Mouse (Mus musculus): ENCODE results near the gene Usp33.
A peak's percentile ranks its signal among the peaks of the same experiment; 100 is the strongest.

Gene Usp33

DNA sequence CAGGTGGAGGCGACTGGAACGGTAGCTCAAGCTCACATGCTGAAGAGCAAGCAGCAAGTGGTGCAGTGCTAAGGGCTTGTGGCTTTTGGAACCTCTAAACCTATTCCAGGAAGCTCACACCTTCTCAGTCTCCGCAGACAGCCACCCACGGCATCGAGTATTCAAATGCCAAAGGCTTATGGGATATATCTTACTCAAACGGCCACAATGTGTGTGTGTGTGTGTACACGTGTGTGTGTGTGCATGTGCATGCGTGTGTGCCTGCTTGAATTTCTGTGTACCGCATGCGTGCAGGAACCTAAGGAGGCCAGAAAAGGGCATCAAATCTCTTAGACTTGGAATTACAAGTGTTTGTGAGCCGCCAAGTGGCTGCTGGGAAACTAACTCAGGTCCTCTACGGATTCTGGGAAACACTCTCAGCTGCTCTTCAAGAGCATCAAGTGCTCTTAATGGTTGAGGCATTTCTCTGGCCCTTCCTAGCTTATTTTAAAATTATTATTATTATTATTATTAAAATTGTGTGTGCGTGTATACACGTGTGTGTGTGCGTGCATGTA is 3.2 kb upstream of the Usp33 start:
- no peak for DNase-seq

DNA sequence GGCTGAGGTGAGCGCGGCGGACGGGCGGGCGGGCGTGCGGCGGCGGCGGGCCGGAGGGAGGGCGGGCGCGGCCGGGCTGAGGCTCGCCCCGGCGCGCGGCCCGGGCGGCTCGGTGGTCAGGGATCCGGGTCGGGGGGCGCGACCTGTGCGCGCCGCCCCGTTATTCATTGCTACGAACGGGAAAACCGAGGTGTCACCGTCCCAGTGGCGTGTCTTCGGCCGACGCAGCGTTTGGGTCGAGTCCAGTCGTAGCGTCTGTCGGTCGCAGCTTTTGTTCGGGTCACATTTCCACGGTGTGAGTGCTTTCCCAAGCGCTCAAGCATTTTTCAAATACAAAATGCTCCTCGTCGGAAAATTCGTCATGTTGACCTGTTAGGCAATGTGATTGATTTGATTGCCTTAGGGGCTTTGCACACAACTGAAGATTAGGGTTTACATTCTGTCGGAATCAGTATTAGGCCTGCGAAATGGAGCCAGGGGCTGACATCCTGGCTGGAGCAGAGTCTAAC is 409 bp downstream of the Usp33 start:
- DNase-seq, result peak; percentile 55

DNA sequence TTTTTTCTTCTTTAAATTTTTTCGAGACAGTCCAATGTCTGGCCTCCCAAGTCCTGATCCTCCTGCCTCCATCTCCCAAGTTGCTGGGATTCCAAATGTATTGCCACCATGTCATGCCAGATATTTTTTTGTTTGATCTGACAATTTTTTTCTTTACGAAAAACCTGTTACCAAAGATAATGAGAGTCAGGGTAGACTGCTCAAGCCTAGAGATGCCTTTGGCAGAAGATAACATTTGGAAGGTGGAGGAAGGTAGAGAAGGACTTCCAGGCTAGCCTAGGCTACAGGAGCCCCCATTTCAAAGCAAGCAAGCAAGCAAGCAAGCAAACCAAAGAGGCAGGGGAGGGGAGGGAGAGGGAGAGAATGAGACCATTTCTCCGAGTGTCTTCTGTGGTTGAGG is 949 bp downstream of the Usp33 start:
- DNase-seq, result no peak

GRCm38 (mm10) chr3:152348011-152348830 is 1.9 kb downstream of the Usp33 start:
- no peak for DNase-seq

DNA sequence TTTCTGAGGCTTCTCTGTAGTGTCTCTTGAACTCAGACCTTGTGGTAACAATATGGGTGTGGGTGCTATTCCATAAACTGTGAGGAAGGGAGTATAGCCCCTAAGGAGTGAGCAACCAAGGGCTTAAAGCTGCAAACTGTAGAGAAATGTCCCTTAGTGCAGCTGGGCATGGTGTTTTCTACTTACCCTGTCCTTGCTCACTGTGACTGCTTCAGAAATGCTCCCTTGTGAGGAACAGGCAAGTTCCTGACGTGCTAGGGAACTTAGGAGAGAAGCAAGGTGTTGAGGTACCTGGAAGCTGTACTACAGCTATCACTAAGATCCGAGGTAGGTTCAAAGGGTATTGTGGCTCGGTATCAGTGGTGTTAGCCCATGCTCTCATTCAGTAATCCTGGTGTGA is 4.2 kb downstream of the Usp33 start:
- no peak for DNase-seq

DNA sequence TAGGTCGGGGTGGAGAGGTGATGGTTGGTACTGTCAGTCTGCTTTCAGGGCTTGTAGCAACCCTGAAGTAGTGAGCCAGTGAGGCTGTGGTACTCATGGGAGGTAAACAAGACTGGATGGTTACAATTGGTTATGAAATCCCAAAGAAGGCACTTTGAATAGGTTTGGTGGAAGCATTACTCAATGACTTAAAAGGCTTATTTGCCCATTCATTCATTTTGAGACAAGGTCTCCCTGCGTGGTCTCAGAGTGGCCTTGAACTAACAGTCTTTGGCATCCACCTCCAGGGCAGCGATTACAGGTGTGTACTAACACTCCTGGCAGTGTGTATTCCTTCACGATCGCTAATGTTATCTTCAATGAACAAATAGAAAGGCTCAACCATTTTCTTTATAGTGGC is 4.7 kb downstream of the Usp33 start:
- no peak for DNase-seq

DNA sequence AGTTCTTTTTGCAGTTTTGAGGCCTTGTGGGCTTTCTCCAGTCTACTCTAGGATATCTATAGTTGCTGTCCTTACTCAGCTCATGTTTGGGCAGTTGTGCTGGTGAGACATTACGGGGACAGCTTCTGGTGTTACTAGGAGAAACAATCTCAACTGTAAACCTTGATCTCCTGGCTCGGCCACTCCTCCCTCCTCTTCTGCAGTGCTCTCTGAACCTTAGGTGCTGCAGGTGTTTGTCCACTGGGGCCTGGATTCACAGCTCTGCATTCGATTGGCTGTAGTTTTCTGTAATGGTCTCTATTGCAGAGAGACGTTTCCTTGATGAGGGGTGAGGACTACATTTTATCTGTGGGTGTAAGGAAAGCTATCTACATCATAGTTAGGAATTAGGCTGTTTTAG is 6.0 kb downstream of the Usp33 start:
- DNase-seq, result peak; percentile 26

GRCm38 (mm10) chr3:152353434-152354177 is 7.3 kb downstream of the Usp33 start:
- no peak for DNase-seq

DNA sequence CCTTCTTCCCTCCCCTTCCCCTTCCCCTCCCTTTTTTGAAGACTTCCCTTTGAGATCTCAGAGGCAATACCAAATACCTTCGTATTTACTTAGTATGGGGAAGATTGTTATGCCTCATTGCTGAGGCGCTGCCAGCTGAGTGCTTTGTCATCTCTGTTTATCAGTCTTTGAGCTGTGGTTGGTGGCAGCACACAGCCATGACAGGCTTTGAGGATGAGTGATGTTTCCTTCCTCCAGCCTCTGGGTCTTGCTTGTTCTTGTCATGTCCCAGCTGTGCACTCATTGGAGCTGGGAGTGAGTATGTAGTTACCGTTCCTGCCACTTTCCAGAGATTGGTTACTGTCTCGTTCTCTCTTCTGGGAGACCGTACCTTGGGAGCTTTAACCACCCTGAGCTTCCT is 9.1 kb downstream of the Usp33 start:
- peak; percentile 43 for DNase-seq

GRCm38 (mm10) chr3:152356751-152357150 is 10.5 kb downstream of the Usp33 start:
- no peak for DNase-seq

DNA sequence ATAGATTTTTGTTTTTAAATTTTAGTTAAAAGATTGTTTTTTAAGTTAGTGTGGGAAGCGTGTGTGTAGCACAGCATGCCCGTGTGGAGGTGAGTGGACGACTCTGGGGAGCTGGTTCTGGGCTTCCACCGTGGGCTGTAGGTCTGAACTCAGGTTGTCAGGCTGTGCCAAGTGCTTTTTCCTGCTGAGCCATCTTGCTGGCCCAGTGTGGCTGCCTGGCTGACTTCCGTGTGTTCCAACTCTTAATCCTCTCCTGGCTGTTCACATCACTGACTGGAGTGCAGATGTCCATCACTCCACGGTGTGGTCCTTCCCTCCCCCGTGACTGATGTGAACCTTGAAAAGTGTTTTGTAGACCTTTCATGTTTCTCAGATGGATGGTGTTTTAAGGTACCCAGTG is 12.9 kb downstream of the Usp33 start:
- DNase-seq, result no peak

- DNase-seq, result no peak
These were observed 17.9 kb downstream of the Usp33 start for GRCm38 (mm10) chr3:152364181-152364580.

DNA sequence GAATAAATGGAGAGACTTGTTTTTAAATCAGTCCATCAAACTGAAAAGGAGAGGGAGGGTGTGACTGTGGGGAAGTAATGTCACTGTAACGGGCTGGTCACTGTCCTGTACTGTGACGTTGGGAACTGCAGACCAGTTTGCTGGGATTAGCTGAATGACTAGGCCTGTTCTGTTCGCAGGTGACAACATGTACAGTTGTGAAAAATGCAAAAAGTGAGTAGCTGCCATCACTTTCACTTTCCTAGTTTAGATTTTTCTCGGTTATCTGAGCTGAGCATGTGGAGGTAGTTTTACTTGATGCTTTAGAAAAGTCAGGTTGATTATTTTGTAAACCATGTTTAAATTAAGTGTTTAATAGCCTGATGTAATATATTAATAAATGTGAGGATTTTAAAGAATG is 29.8 kb downstream of the Usp33 start:
- no peak for DNase-seq

DNA sequence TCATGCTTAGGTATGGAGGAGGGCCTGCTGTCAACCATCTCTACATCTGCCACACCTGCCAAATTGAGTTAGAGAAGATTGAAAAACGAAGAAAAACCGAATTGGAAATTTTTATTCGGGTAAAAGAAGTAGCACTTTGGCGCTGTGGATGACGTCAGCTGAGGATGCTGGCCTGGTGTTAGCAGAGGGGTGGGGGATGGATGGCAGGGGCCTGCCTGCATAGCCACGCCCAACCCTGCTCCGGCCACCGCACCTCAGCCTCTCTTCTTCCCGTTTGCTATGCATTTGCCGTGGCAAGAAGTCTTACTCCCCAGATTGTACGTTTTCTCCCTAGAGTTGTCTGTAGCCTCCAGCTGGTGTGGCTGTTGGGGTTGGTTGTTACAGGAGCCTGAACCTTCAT is 37.8 kb downstream of the Usp33 start:
- DNase-seq, result no peak

DNA sequence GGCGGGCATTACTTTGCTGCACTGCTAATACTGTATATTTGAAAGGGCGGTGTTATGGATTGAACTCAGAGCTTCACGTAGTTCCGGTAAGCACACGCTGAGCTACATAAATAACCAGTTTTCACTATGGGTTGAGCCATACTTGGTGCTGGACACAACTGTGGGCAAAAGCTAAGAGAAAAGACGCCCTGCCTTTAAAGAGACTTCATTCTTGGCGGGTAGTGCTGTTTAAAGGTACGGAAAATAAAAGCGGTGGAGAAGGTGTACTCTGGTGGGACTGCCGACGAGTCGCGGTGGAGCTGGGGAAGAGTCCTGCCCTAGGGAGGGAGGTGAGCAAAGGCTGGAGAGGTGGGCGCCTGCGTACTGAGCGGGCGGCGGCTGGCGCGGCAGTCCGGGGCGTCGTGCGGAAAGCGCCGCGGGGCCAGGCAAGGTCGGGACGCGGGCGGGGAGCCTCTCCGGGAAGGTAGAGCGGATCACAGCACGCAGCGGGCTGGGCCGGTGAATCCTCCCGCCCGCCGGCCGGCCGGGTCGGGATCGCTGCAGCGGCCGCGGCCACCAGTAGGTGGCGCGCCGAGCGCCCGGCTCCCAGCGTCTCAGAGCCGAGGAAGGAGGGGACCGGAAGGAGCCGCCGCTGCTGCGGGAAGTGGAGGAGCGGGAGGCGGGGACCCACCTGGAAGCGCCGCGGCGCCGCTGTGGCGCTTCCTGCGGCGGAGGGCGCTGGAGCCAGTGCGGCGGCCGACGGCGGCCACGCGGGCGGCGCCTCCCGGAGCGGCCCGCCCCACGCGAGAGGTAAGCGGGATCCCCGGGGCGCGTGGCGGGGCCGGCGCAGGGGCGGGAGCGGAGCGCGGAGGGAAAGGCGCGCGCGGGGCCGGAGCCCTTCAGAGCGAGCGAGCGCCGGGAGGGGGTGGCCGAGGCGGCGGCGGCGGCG is 49.3 kb downstream of the Usp33 start, which contains the start of gene Zzz3:
Gene Zzz3, plus strand, starts transcription at position 124 of the 928 bp plus-strand sequence.
- DNase-seq, result peak; percentile 95

GRCm38 (mm10) chr3:152396278-152396987 is 50.2 kb downstream of the Usp33 start:
- peak; percentile 98 for DNase-seq

DNA sequence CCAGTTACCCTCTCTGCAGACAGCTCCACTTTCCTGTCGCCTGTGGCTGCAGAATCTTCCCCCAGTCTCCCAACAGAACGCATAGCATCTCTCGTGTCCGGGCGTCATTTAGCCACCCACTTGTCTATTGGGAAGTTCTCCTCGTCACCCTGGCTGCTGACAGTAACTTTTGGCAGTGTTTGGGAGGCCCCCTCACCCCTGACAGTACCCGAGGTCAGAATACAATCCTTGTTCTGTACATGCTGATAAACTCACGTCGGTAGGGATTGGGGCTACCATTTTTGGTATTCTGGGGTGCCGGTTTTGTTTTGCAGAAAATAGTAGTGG is 50.7 kb downstream of the Usp33 start:
- no peak for DNase-seq

GRCm38 (mm10) chr3:152397335-152397940 is 51.2 kb downstream of the Usp33 start:
- DNase-seq, result peak; percentile 45

GRCm38 (mm10) chr3:152400441-152400840 is 54.2 kb downstream of the Usp33 start:
- peak; percentile 40 for DNase-seq

DNA sequence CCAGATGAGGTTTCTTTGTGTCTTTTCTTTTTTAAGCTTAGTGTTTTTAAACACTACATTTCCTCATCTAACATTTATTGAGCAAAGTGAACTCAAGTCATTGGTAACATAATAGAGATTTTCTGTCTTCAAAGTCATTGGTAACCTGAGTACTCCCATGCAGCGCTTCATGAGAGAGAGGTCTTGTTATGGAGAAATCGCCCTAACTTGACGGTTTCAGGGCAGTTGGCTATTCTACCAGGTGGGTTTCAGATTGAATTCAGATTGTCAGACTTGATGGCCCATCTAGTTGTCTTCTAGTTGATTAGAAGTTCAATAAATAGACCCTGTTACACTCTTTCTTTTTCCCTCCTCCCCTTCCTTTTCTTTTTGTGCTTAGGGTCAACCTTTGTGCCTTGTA is 54.6 kb downstream of the Usp33 start:
- no peak for DNase-seq

- peak; percentile 60 for DNase-seq
These were observed 55.8 kb downstream of the Usp33 start for GRCm38 (mm10) chr3:152401964-152402670.

All from kidney, postnatal 14 days (tissue).